Mouse (Mus musculus): ENCODE results near the gene Fam49a.

GRCm38 (mm10) chr12:12260979-12261960, 669 bp upstream of the Fam49a start:
- TF ChIP-seq CTCF (conservative IDR thresholded peaks at IDR 0.05; ENCODE audit: insufficient read depth, insufficient read length, low read depth, low read length), result no peak
- TF ChIP-seq POLR2A (IDR thresholded peaks at IDR 0.05; ENCODE audit: low read depth, low read length), result no peak

All from kidney, adult 2 months (tissue).